Mouse (Mus musculus) erythroblast, embryonic 14.5 days (primary cell): ENCODE results near the gene Eprs.

ENCODE experiments used
- GATA1 ChIP-seq: IDR thresholded peaks from 2 replicates; pipeline ENCODE4 v1.6.1; 2012; ENCODE audit warnings: low read length, inconsistent platforms, mixed read lengths
- TAL1 ChIP-seq: IDR thresholded peaks from 3 replicates; pipeline ENCODE4 v1.6.1; 2012; ENCODE audit warnings: low read length, inconsistent platforms, mixed read lengths

DNA sequence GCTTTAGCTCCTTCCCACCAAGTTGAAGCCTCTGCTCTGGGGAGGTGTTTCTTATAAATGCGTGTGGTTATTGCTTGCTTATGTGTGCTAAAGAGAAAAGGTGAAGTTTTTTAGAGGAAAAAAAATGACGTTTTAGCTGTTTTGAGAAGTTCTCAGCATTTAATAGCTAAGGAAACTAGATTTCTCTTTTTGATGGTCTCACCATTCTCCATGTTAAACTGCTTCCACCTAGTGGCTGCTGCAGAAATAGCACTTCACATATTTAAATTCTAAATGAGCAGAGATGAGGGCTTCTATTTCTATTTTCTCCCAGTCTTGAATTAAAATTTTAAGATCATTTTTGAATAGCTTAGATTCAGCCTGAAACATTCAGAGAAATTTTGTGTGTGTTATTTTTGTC is 41.2 kb downstream of the Eprs start:
- no peak for TF ChIP-seq GATA1
- no peak for TF ChIP-seq TAL1
